Mouse (Mus musculus): ENCODE measurements around the gene Atp2b2. TPM values are rescaled to one million over a fixed set of nuclear protein-coding genes. Genes with fewer than 3 reads are reported as not detected.

The Atp2b2 gene
- polyA plus RNA-seq, 1 experiment = 0.07 TPM

DNA sequence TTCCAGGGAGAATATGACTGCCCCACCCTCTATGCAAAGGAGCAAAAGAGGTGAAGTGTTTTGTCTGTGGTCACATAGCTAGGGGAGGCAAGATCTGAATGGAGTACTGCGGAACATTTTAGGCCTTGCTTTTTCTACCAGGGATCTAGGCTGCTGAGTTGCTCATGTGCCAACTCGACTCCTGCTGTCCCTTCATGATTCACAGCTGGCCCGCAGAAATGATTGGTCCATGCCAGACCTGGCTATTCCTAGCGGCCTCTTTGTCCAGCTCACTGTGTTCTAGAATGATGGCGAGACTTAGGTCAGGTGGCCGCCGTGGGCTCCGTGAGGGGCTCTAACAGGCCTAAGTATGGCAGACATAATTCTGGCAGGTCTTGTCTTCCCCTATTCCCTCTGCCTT lies 103.0 kb downstream of the Atp2b2 start:
- TF ChIP-seq CTCF (IDR thresholded peaks at IDR 0.05; ENCODE audit: extremely low read depth, insufficient read depth, insufficient read length, insufficient replicate concordance) (no peak), POLR2A (IDR thresholded peaks at IDR 0.05; ENCODE audit: low read depth, low read length) (no peak)
- Histone ChIP-seq H3K4me1 (ENCODE audit: control insufficient read depth, insufficient read depth, insufficient read length) (no peaks in the 10 kb centered on the region), H3K27ac (ENCODE audit: insufficient read depth, low read length) (no peak overlapping the region), H3K36me3 (ENCODE audit: control insufficient read depth, insufficient read depth, low read length) (no peaks in the 10 kb centered on the region), H3K27me3 (ENCODE audit: control insufficient read depth, insufficient read depth, low read length) (no peaks in the 10 kb centered on the region), H3K4me3 (ENCODE audit: extremely low read depth, insufficient read depth, insufficient read length) (no peak overlapping the region)
- 87% methylated on average over 8 of the region's 8 CpGs for WGBS
- no peak for DNase-seq (ENCODE audit: low read depth in 1 of 2, low spot score in 2 of 2)

DNA sequence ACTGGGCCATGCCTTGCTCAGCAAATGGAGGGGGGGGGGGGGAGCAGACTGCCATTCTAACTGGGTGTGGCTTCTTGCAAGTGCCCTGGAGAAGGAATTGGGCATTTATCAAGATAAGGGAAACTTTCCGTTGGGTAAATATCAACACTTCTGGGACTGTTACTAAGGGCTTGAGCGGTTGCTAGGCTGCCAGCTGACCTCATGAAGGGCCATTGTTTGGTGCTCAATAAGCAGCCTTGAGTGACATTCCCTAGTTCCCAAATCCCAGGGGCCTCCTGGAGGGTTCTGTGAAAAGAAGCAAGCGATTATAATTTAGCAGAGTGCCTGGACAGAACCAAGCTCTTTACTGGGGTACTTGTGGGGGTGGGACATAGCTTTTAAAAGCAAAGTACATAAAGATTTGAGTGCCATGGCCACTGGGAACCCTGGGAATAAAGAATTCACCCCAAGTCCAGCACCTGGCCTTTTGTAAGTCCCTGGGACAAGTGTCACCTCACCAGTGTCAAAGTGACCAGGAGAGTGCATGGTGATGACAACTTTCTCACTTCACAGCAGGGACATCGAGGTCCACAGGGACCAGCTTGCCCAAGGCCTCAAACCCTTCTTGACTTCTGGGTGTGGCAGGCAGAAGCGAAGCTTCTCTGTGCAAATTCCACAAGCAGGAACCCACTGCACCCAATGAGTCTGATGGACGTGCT lies 105.5 kb downstream of the Atp2b2 start:
- no peak for DNase-seq (ENCODE audit: low read depth in 1 of 2, low spot score in 2 of 2)

DNA sequence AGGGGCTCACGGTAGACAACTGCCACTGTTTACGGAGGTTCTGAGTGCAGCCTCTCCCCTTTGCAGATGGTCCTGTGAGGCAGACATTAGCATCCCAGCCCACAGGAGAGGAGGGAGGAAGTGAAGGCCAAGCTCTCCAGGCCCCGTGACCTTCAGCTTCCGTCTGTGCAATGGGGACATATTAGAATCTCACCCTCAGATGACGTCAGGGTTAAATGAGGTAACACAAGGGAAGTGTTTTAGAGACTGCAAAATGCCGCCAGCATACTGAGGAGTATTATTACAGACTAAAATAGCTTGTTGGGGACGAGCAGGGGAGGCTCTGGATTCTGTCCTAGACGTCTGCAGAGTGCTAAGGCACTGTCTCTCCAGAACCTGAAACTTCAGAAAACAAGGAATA lies 106.3 kb downstream of the Atp2b2 start:
- Histone ChIP-seq H3K4me3 (ENCODE audit: extremely low read depth, insufficient read depth, insufficient read length) (no peak overlapping the region), H3K27me3 (ENCODE audit: control insufficient read depth, insufficient read depth, low read length) (no peaks in the 10 kb centered on the region), H3K4me1 (ENCODE audit: control insufficient read depth, insufficient read depth, insufficient read length) (no peaks in the 10 kb centered on the region), H3K36me3 (ENCODE audit: control insufficient read depth, insufficient read depth, low read length) (no peaks in the 10 kb centered on the region), H3K27ac (ENCODE audit: insufficient read depth, low read length) (no peak overlapping the region)
- DNase-seq (ENCODE audit: low read depth in 1 of 2, low spot score in 2 of 2) = no peak
- WGBS = 68% methylated on average over 8 of the region's 8 CpGs
- no peak for TF ChIP-seq CTCF (IDR thresholded peaks at IDR 0.05; ENCODE audit: extremely low read depth, insufficient read depth, insufficient read length, insufficient replicate concordance)
- no peak for TF ChIP-seq POLR2A (IDR thresholded peaks at IDR 0.05; ENCODE audit: low read depth, low read length)

More for the DNA sequence above, 105.5 kb downstream of the Atp2b2 start:
- Histone ChIP-seq H3K36me3 (ENCODE audit: control insufficient read depth, insufficient read depth, low read length) (no peaks in the 10 kb centered on the region), H3K27ac (ENCODE audit: insufficient read depth, low read length) (no peak overlapping the region), H3K4me1 (ENCODE audit: control insufficient read depth, insufficient read depth, insufficient read length) (no peaks in the 10 kb centered on the region), H3K27me3 (ENCODE audit: control insufficient read depth, insufficient read depth, low read length) (no peaks in the 10 kb centered on the region), H3K4me3 (ENCODE audit: extremely low read depth, insufficient read depth, insufficient read length) (no peak overlapping the region)
- WGBS = 79% methylated on average over 6 of the region's 6 CpGs
- TF ChIP-seq CTCF (IDR thresholded peaks at IDR 0.05; ENCODE audit: extremely low read depth, insufficient read depth, insufficient read length, insufficient replicate concordance) (no peak), POLR2A (IDR thresholded peaks at IDR 0.05; ENCODE audit: low read depth, low read length) (no peak)

DNA sequence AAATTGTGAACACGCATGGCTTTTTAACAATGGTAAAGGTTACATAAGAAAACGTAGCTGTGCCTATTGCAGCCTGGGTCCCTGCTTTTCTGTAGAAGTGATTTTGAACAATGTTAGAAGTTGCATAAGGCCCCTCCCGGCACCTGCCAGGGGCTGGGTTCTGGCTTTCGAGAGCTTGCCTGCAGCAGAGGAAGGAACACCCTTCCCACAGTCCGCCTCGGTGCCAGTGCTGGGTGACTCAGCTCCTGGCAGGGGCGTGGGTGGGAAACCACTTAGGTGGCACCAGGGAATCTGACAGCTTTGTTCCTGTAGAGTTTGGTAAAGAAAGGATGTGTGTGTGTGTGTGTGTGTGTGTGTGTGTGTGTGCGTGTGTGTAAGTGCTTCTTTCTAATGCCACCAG lies 107.7 kb downstream of the Atp2b2 start:
- TF ChIP-seq POLR2A (IDR thresholded peaks at IDR 0.05; ENCODE audit: low read depth, low read length) (no peak), CTCF (IDR thresholded peaks at IDR 0.05; ENCODE audit: extremely low read depth, insufficient read depth, insufficient read length, insufficient replicate concordance) (no peak)
- H3K36me3 ChIP-seq (ENCODE audit: control insufficient read depth, insufficient read depth, low read length) = no peaks in the 10 kb centered on the region
- no peak overlapping the region for H3K4me3 ChIP-seq (ENCODE audit: extremely low read depth, insufficient read depth, insufficient read length)
- H3K4me1 ChIP-seq (ENCODE audit: control insufficient read depth, insufficient read depth, insufficient read length) = no peaks in the 10 kb centered on the region
- no peak overlapping the region for H3K27ac ChIP-seq (ENCODE audit: insufficient read depth, low read length)
- WGBS = 4% methylated on average over 8 of the region's 8 CpGs
- no peak for DNase-seq (ENCODE audit: low read depth in 1 of 2, low spot score in 2 of 2)
- no peaks in the 10 kb centered on the region for H3K27me3 ChIP-seq (ENCODE audit: control insufficient read depth, insufficient read depth, low read length)

DNA sequence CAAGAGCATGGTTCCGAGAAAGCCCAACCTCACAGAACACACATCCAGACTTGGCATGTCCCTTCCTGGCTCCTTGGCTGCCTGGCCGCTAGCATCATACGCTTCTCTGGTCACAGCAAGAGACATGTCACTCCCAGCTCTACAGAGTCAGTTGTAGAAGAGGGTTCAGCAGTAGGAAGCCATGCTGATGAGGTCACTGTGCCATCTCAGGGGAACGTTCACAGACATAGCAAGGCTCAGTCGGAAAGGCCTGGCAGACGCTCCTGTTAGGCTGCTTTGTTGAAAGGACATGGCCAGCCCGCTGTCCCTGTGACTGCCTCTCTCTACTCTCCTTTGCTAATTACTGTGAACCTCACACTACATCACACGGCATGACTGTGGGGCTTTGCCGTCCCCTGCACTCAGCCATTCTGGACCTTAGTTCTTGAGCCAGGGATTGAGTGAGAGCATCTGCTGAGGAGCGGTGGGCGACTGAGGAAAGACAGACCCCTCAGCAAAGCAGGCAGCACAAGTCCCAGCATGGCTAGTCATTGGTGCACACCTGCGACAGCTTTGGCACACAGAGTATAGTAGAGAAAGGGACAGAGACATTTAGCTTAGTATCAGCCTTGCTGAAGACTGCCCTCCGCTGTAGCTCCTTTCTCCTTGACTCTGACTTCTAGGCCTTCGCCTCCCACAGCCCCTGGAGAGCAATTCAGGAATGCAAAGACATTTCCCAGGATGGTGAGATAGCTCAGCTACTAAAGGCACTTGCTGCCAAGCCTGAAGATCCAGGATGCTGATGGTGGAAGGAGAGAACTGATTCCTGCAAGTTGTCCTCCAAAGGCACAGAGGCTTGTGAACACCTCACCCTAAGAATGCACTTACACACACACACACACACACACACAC lies 108.9 kb downstream of the Atp2b2 start:
- H3K27ac ChIP-seq (ENCODE audit: insufficient read depth, low read length) = no peak overlapping the region
- 86% methylated on average over 14 of the region's 14 CpGs for WGBS
- TF ChIP-seq CTCF (IDR thresholded peaks at IDR 0.05; ENCODE audit: extremely low read depth, insufficient read depth, insufficient read length, insufficient replicate concordance) (no peak), POLR2A (IDR thresholded peaks at IDR 0.05; ENCODE audit: low read depth, low read length) (no peak)
- H3K27me3 ChIP-seq (ENCODE audit: control insufficient read depth, insufficient read depth, low read length) = no peaks in the 10 kb centered on the region
- H3K4me3 ChIP-seq (ENCODE audit: extremely low read depth, insufficient read depth, insufficient read length) = no peak overlapping the region
- H3K36me3 ChIP-seq (ENCODE audit: control insufficient read depth, insufficient read depth, low read length) = no peaks in the 10 kb centered on the region
- H3K4me1 ChIP-seq (ENCODE audit: control insufficient read depth, insufficient read depth, insufficient read length) = no peaks in the 10 kb centered on the region
- no peak for DNase-seq (ENCODE audit: low read depth in 1 of 2, low spot score in 2 of 2)

DNA sequence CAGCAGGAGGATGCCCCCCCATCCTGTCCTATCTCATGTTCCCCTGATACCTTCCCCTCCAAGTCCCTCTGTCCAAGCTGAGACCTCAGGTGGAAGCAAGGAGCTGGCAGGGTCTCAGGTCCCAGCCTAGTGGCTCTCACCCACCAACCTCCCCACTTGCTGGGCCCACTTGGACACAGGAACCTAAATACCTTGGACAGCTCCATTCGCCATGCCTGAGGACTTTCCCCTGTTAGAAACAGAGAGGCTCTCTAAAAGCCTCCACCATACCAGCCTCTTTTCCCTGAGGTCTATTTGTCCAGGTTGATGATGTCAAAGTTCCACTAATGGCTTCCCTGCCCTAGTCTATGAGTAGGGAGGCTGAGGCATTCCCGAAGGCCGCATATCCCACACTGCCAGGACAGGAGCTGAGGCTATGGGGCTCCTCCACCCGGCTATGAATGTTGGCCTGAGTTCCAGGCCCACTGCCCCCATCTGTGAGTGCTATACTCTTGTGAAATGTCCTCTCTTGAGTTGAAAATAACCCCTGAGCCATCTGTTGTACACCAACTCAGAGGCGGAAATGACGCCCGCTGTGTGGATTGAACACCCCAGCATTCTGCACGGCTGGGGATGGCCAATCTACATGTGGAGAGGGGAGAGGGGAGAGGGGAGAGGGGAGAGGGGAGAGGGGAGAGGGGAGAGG lies 113.1 kb downstream of the Atp2b2 start:
- Histone ChIP-seq H3K27ac (ENCODE audit: insufficient read depth, low read length) (no peak overlapping the region), H3K4me3 (ENCODE audit: extremely low read depth, insufficient read depth, insufficient read length) (no peak overlapping the region), H3K27me3 (ENCODE audit: control insufficient read depth, insufficient read depth, low read length) (no peaks in the 10 kb centered on the region), H3K4me1 (ENCODE audit: control insufficient read depth, insufficient read depth, insufficient read length) (no peaks in the 10 kb centered on the region), H3K36me3 (ENCODE audit: control insufficient read depth, insufficient read depth, low read length) (no peaks in the 10 kb centered on the region)
- DNase-seq (ENCODE audit: low read depth in 1 of 2, low spot score in 2 of 2) = no peak
- 90% methylated on average over 8 of the region's 8 CpGs for WGBS
- no peak for TF ChIP-seq POLR2A (IDR thresholded peaks at IDR 0.05; ENCODE audit: low read depth, low read length)
- TF ChIP-seq CTCF (IDR thresholded peaks at IDR 0.05; ENCODE audit: extremely low read depth, insufficient read depth, insufficient read length, insufficient replicate concordance) = no peak
